Mouse (Mus musculus): ENCODE data around the gene Akr1c21. TPM values are rescaled to one million over a fixed set of nuclear protein-coding genes. Genes with fewer than 3 reads are reported as not detected.
A peak's percentile ranks its signal among the peaks of the same experiment; 100 is the strongest.

Gene Akr1c21
- polyA plus RNA-seq, 1 experiment from 2014 or later: 15.9 TPM

DNA sequence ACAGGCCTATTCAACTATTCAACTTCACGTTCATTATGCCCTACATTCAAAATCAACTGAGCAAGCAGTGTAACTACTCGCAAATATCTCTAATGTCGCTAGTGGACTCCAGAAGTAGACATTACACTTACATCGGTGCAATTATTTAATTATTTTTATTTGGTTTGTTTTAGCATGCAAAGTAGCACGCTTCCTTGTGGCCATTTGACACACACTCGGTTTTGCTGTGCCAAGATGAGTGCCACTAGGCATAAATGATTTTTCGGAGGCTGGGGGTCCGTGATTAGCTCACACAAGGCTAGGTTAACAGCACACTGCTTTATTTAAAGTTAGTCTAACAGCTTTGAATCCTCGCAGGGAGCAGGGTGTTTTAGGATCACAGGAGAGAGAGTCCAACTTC, 34.7 kb downstream of the Akr1c21 start:
- peak overlapping the region; percentile 58 for H3K4me3 ChIP-seq (replicated peaks; ENCODE audit: low read depth, low read length)
- no peaks in the 10 kb centered on the region for H3K27me3 ChIP-seq (ENCODE audit: insufficient read depth, low read length)
- DNase-seq (ENCODE audit: low spot score) (peak; percentile 37), ATAC-seq (replicated peaks; ENCODE audit: low FRiP score, low read depth) (peak; percentile 12; the same call in 1 of the 2 replicates)
- peak; percentile 23; the same call in 1 of the 2 replicates for TF ChIP-seq CTCF (IDR thresholded peaks at IDR 0.05; ENCODE audit: low read depth)
- H3K4me2 ChIP-seq (ENCODE audit: low read length): peak overlapping the region; percentile 58
- no peaks in the 10 kb centered on the region for H3K9me3 ChIP-seq (replicated peaks; ENCODE audit: low read length)
- H3K36me3 ChIP-seq (ENCODE audit: insufficient read depth, low read length): no peaks in the 10 kb centered on the region
- H3K4me1 ChIP-seq (replicated peaks; ENCODE audit: insufficient read depth, low read length): no peaks in the 10 kb centered on the region
- 21% methylated on average over 9 of the region's 9 CpGs for WGBS
- H3K9ac ChIP-seq (ENCODE audit: low read depth, low read length): peak overlapping the region; percentile 65
- peak overlapping the region; percentile 71 for H3K27ac ChIP-seq

DNA sequence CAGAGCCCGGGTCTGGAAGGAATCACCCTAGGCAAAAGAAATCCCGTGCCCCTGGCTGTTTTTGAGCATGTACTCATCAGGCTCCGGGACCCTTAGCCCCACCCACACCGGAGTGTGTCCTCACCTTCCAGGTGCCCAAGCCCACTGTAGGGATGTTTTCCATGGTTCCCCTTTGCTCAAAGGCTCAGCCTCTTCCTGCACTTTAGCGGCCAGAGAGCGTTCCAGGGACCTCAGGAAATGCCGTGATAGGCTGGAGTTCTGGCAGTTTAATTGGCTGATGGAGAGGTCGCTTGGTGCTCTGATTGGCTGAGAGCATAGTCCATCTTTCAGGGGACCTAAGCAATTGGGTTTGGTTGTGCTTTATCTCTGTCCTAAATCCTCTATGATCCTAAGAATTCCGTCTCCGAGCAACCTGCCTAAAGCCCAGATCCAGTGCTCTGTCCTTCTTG, 35.1 kb downstream of the Akr1c21 start, which contains the start of gene Akr1e1:
TSS of gene Akr1e1 (minus strand) at position 214 of the 449 bp plus-strand sequence.
- ATAC-seq (replicated peaks; ENCODE audit: low FRiP score, low read depth) (peak; percentile 100), DNase-seq (ENCODE audit: low spot score) (peak; percentile 98)
- Histone ChIP-seq H3K9ac (ENCODE audit: low read depth, low read length) (peak within 1 kb of the TSS; percentile 65), H3K4me1 (replicated peaks; ENCODE audit: insufficient read depth, low read length) (no peaks in the 10 kb centered on the region), H3K36me3 (ENCODE audit: insufficient read depth, low read length) (no peaks in the 10 kb centered on the region), H3K4me3 (replicated peaks; ENCODE audit: low read depth, low read length) (peak within 1 kb of the TSS; percentile 58), H3K27ac (peak within 1 kb of the TSS; percentile 71), H3K4me2 (ENCODE audit: low read length) (peak within 1 kb of the TSS; percentile 58), H3K9me3 (replicated peaks; ENCODE audit: low read length) (no peaks in the 10 kb centered on the region), H3K27me3 (ENCODE audit: insufficient read depth, low read length) (no peaks in the 10 kb centered on the region)
- 11% methylated on average over 10 of the region's 10 CpGs for WGBS
- TF ChIP-seq CTCF (IDR thresholded peaks at IDR 0.05; ENCODE audit: low read depth): no peak

- DNase-seq (ENCODE audit: low spot score): peak; percentile 39
- Histone ChIP-seq H3K36me3 (ENCODE audit: insufficient read depth, low read length) (no peaks in the 10 kb centered on the region), H3K9me3 (replicated peaks; ENCODE audit: low read length) (no peaks in the 10 kb centered on the region), H3K4me3 (replicated peaks; ENCODE audit: low read depth, low read length) (no peak overlapping the region), H3K27me3 (ENCODE audit: insufficient read depth, low read length) (no peaks in the 10 kb centered on the region), H3K27ac (no peak overlapping the region), H3K4me1 (replicated peaks; ENCODE audit: insufficient read depth, low read length) (no peaks in the 10 kb centered on the region), H3K4me2 (ENCODE audit: low read length) (no peak overlapping the region), H3K9ac (ENCODE audit: low read depth, low read length) (no peak overlapping the region)
- peak; percentile 66 for TF ChIP-seq CTCF (IDR thresholded peaks at IDR 0.05; ENCODE audit: low read depth)
- ATAC-seq (replicated peaks; ENCODE audit: low FRiP score, low read depth): no peak
Observed at GRCm38 (mm10) chr13:4610902-4611301, 37.0 kb downstream of the Akr1c21 start.

Other genes with a start within 250 kb of the Akr1c21 start
- gene Akr1c6, start 139.8 kb upstream of the Akr1c21 start, polyA plus RNA-seq (2015; fragmentation: Nextera tagmentation; extraction: Ambion mirVana): 0.09 TPM in 1 of 2 replicates, not detected in the other
- 0.09 TPM in 1 of 2 replicates, not detected in the other for gene Akr1c20, start 50.7 kb upstream of the Akr1c21 start, polyA plus RNA-seq (2015; fragmentation: Nextera tagmentation; extraction: Ambion mirVana)
- gene Akr1e1, start 35.1 kb downstream of the Akr1c21 start, polyA plus RNA-seq (2015; fragmentation: Nextera tagmentation; extraction: Ambion mirVana): 45.8 and 47.7 TPM in 2 replicates